Mouse (Mus musculus): ENCODE measurements around the gene Golga7b. TPM values are rescaled to one million over a fixed set of nuclear protein-coding genes. Genes with fewer than 3 reads are reported as not detected.

The Golga7b gene
- total and polyA plus RNA-seq, 3 experiments = 0.27 to 2.0 TPM; not detected in 1

DNA sequence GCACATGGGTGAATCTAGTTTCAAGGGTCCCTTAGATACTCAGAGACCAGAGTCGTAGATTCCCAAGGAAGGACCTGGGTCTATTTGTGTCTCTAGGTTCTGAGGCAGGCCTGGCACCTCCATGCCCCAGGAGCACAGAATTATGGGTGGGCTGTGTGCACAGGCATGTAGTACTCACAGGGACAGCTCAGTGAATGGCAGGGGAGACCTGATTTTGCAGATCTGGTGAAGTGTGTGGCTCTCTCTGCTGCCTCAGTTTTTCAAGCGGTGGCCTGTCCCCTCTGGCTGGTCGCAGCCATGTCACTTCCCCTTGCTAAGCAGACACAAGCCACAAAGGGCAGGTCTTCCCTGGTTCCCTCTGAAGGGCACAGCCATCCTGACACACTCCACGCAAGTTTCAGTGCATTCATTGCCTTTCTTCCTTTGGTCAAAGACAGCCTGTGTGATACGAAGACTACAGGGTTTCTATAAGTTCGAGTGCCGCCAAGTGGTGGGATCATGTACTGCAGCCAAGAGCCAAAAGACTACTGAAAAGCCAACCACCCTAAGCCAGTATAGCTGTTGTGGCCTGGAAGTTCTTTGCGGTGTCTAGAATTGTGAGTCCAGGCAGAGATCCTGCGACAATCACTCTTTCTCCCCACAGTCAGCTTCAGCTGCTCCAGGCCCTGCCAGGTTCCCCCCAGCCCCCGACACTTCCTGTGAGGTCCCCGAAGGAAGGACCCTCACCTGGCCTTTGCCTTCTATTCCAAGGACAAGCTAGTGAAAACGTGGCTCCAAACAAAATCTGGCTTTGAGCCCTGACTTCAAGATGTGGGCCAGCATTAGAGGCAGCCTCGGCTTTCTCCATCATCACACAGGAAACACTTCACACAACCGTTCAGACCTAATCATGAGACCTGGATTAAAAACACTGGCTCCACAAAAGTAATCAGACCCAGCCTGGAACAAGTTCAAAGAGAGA, 24.9 kb downstream of the Golga7b start:
- Histone ChIP-seq H3K36me3 (ENCODE audit: control insufficient read depth in 1 of 2, insufficient read depth in 2 of 2, low read length in 2 of 2) (no peaks in the 10 kb centered on the region), H3K27me3 (ENCODE audit: control insufficient read depth in 1 of 2, insufficient read depth in 2 of 2, low read length in 2 of 2) (no peaks in the 10 kb centered on the region; a peak in 1 of 4 replicates), H3K4me3 (ENCODE audit: control insufficient read depth in 1 of 2, insufficient read depth in 1 of 2, low read depth in 2 of 2, low read length in 2 of 2) (no peak overlapping the region), H3K27ac (ENCODE audit: control insufficient read depth, low read depth, low read length) (no peak overlapping the region), H3K4me1 (ENCODE audit: control insufficient read depth in 1 of 2, insufficient read depth in 2 of 2, low read length in 2 of 2) (no peaks in the 10 kb centered on the region), H3K9ac (ENCODE audit: control insufficient read depth, low read depth, low read length, poor library complexity, severe bottlenecking) (no peak overlapping the region), H3K79me2 (ENCODE audit: control insufficient read depth, insufficient read depth, low read length, poor library complexity) (no peaks in the 10 kb centered on the region), H3K9me3 (replicated peaks; ENCODE audit: insufficient read depth, low read length) (no peaks in the 10 kb centered on the region)
- peak; percentile 84 for DNase-seq (ENCODE audit: low read depth, low spot score)
- TF ChIP-seq POLR2AphosphoS5 (IDR thresholded peaks at IDR 0.05; ENCODE audit: borderline replicate concordance, low read depth, low read length) (no peak), ETS1 (IDR thresholded peaks at IDR 0.05; ENCODE audit: low read depth, low read length) (no peak), BHLHE40 (IDR thresholded peaks at IDR 0.05; ENCODE audit: borderline replicate concordance, low read depth, low read length) (0 out of 2 replicates have a peak, but pooled peaks have one; percentile 9), CTCF (IDR thresholded peaks at IDR 0.05 in 2 of 3, conservative IDR thresholded peaks at IDR 0.05 in 1 of 3; ENCODE audit: control insufficient read depth in 1 of 3, insufficient read depth in 1 of 3, low read depth in 2 of 3, low read length in 3 of 3, poor library complexity in 1 of 3, severe bottlenecking in 1 of 3) (peak; percentile 89 to 99 (median 94)), ZNF384 (IDR thresholded peaks at IDR 0.05; ENCODE audit: low read depth, low read length) (peak; percentile 46; the same call in 1 of the 2 replicates), ZC3H11A (IDR thresholded peaks at IDR 0.05; ENCODE audit: low read depth, low read length) (peak; percentile 95), SMC3 (IDR thresholded peaks at IDR 0.05; ENCODE audit: low read depth, low read length) (peak; percentile 98), MEF2A (IDR thresholded peaks at IDR 0.05; ENCODE audit: extremely low read depth, insufficient replicate concordance, low read depth, low read length, poor library complexity, severe bottlenecking) (no peak), TCF12 (IDR thresholded peaks at IDR 0.05; ENCODE audit: low read depth, low read length) (no peak), RAD21 (IDR thresholded peaks at IDR 0.05; ENCODE audit: low read depth, low read length) (peak; percentile 92), MYC (IDR thresholded peaks at IDR 0.05; ENCODE audit: low read depth, low read length) (no peak), NRF1 (IDR thresholded peaks at IDR 0.05; ENCODE audit: insufficient read depth, low read depth, low read length, poor library complexity, severe bottlenecking) (no peak)

- H3K9ac ChIP-seq (ENCODE audit: control insufficient read depth, low read depth, low read length, poor library complexity, severe bottlenecking) = no peak overlapping the region
- H3K36me3 ChIP-seq (ENCODE audit: control insufficient read depth in 1 of 2, insufficient read depth in 2 of 2, low read length in 2 of 2) = no peaks in the 10 kb centered on the region; a peak in 1 of 4 replicates
- H3K9me3 ChIP-seq (replicated peaks; ENCODE audit: insufficient read depth, low read length) = no peaks in the 10 kb centered on the region
- H3K27ac ChIP-seq (ENCODE audit: control insufficient read depth, low read depth, low read length) = no peak overlapping the region
- 0 out of 4 replicates have a peak, but pooled peaks cover 0 to 4% of the 10 kb centered on the region in 2 experiments for H3K4me1 ChIP-seq (ENCODE audit: control insufficient read depth in 1 of 2, insufficient read depth in 2 of 2, low read length in 2 of 2)
- H3K4me3 ChIP-seq (ENCODE audit: control insufficient read depth in 1 of 2, insufficient read depth in 1 of 2, low read depth in 2 of 2, low read length in 2 of 2) = no peak overlapping the region
- no peak for TF ChIP-seq RAD21 (IDR thresholded peaks at IDR 0.05; ENCODE audit: low read depth, low read length)
- TF ChIP-seq MYC (IDR thresholded peaks at IDR 0.05; ENCODE audit: low read depth, low read length) = no peak
- no peak for TF ChIP-seq MAX (IDR thresholded peaks at IDR 0.05; ENCODE audit: low read length)
- DNase-seq (ENCODE audit: low read depth, low spot score) = no peak
- peaks cover 3 to 4% of the 10 kb centered on the region in 2 experiments; a peak in 2 of 4 replicates for H3K27me3 ChIP-seq (ENCODE audit: control insufficient read depth in 1 of 2, insufficient read depth in 2 of 2, low read length in 2 of 2)
- H3K79me2 ChIP-seq (ENCODE audit: control insufficient read depth, insufficient read depth, low read length, poor library complexity) = no peaks in the 10 kb centered on the region
These were observed 29.9 kb downstream of the Golga7b start for GRCm38 (mm10) chr19:42277288-42277687.
